Mouse (Mus musculus): ENCODE data around the gene Rpain.

DNA sequence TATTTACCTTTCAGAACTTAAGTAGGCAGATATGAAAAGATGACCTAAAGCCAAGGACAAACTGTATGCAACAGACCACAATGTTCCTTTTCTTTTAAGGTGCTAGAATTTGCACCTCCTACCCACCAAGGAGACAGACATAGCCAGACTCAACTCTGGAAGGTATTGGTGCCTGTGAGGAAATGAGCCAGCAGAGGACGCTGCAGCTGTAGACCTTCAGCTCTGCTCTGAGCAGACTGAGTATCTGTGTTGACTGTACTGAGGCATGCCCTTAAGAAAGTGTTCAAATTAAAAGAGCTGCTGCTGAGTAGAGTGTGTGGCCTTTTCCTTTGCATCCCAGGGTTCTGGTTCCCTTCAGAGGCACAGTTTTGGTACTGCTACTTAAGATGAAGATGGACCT, 27.4 kb upstream of the Rpain start:
- TF ChIP-seq CTCF (IDR thresholded peaks at IDR 0.05; ENCODE audit: borderline replicate concordance, extremely low read depth, insufficient read depth, insufficient read length): no peak
- no peak for TF ChIP-seq POLR2A (IDR thresholded peaks at IDR 0.05; ENCODE audit: borderline replicate concordance, extremely low read depth, insufficient read depth, insufficient read length, poor library complexity, severe bottlenecking)
